Mouse (Mus musculus) cerebellum, adult 2 months (tissue): ENCODE data around the gene Ift81. TPM values are rescaled to one million over a fixed set of nuclear protein-coding genes. Genes with fewer than 3 reads are reported as not detected.

Experiments
- DNase-seq, 2 experiments: peaks; one replicate each; pipeline ENCODE4 v3.0.0; 2021
- H3K27ac ChIP-seq: fragments of 200-500 bp; 2 replicates; pipeline ENCODE4 v1.5.1; 2012; ENCODE audit warnings: low read length, control low read depth, inconsistent platforms; ENCODE audit not compliant: insufficient read depth
- H3K27me3 ChIP-seq: fragments of 200-500 bp; 2 replicates; pipeline ENCODE4 v1.6.1; 2012; ENCODE audit warnings: inconsistent platforms, mild to moderate bottlenecking, low read length, moderate library complexity; ENCODE audit not compliant: control insufficient read depth, insufficient read depth
- H3K4me1 ChIP-seq: fragments of 200-500 bp; 2 replicates; pipeline ENCODE4 v1.6.1; 2011; ENCODE audit warnings: low read length; ENCODE audit not compliant: control insufficient read depth, insufficient read depth
- H3K4me3 ChIP-seq: fragments of 200-500 bp; replicated peaks from 2 replicates; pipeline ENCODE3; 2011; ENCODE audit warnings: mild to moderate bottlenecking, low read depth, low read length, control low read depth; ENCODE audit not compliant: insufficient read depth
- CTCF ChIP-seq: fragments of 200-500 bp; IDR thresholded peaks from 2 replicates; pipeline ENCODE4 v1.5.1; 2011; ENCODE audit warnings: low read depth, mild to moderate bottlenecking, control low read depth, low read length, moderate library complexity, borderline replicate concordance; ENCODE audit not compliant: insufficient read depth
- POLR2A ChIP-seq: fragments of 200-500 bp; IDR thresholded peaks from 2 replicates; pipeline ENCODE4 v1.6.1; 2011; ENCODE audit warnings: low read length, control low read depth, borderline replicate concordance; ENCODE audit not compliant: insufficient read depth
- WGBS: fragments of 180-500 bp; shearing (Covaris S2); methylation state at CpG from one replicate; pipeline ENCODE4 v1.1.7; 2018; 5-methylcytosine and 5-hydroxymethylcytosine counted together
- polyA plus RNA-seq: library from polyadenylated mRNA; depleted of rRNA; stranded (reverse); fragments of >200 nt; gene quantifications from 2 replicates; pipeline ENCODE4 v1.2.3, GENCODE M21; 2012

Ift81 gene
- polyA plus RNA-seq, 1 experiment = 20.4 TPM

DNA sequence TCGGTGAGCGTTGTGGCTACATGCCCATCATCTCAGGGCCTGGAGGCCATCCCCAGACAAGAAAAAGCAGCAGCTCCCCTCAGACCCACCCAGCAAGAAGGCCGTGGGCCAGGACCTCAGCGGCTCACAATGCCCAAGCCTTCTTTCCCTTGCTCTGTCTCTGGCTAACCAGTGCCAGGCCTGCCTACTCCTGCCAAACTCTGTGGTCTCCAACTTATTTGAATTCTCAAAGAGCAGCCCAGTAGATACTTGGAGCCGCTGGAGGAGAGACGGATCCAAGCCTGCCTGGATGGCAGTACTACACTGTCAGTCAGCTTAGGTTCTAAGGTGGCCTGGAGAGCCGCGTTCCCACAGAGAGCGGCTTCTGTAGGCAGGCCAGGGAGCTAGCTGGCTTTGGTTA lies 87.9 kb downstream of the Ift81 start:
- TF ChIP-seq POLR2A = no peak
- no peak for TF ChIP-seq CTCF
- 46% methylated on average over 9 of the region's 9 CpGs for WGBS
- Histone ChIP-seq H3K27ac (0 out of 2 replicates have a peak overlapping the region, but pooled peaks have one; percentile 27), H3K4me1 (peaks cover 10% of the 10 kb centered on the region), H3K4me3 (no peak overlapping the region), H3K27me3 (no peaks in the 10 kb centered on the region)
- DNase-seq = no peak

DNA sequence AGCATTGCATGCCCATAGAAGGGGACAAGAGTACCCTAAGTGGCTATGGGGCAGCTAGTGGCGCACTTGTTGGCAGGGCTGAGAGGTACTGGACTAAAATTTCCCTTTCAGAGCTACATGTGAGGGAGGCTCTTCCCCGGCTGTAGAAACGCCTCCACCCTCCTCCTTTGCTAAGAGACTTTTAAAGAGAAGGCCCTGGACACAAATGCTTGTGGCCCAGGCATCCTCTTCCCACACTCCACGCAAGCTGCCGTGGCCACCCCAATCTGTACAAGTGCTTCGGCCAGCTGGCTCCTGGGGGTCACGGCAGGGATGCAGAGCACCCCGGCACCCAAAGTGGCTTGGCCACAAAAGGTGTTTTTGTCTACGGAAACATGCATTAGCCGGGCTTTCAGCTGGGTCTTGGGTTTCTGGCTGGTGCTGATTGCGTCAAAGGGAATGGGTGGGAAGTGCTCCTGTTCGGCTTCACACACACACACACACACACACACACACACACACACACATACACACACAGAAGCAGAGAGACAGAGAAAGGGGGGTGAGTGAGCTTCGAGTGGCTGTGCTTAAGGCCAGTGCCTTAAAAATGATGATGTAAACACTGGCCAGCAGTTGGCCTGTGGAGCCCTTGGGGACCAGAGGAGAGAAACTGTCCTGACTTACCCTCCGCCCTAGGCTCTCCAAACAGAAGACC lies 88.9 kb downstream of the Ift81 start:
- no peak for DNase-seq
- H3K4me1 ChIP-seq = peaks cover 10% of the 10 kb centered on the region
- no peak overlapping the region for H3K4me3 ChIP-seq
- TF ChIP-seq CTCF (no peak), POLR2A (no peak)
- WGBS = 84% methylated on average over 14 of the region's 14 CpGs
- H3K27ac ChIP-seq = no peak overlapping the region
- H3K27me3 ChIP-seq = no peaks in the 10 kb centered on the region

DNA sequence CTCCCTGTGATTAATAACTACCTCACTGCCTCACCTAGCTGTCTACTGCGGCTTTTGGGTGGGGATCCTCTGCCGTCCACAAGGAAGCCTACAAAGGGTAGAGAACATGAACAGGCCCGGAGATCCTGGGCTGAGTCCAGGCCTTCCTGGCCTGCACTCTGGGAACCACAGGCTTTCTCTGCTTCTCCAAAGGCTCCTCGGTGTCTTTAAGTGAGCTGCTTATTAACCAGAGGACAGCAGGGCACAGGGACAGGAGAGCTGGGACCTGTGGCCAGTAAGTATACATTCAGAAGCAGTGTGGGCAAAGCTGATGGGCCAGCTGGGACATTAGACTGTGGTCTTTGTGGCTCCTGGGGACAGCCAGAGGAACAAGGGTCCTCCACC lies 89.5 kb downstream of the Ift81 start:
- no peak for DNase-seq
- peaks cover 6% of the 10 kb centered on the region for H3K4me1 ChIP-seq
- H3K27me3 ChIP-seq = no peaks in the 10 kb centered on the region
- no peak overlapping the region for H3K4me3 ChIP-seq
- TF ChIP-seq CTCF = no peak
- no peak for TF ChIP-seq POLR2A
- H3K27ac ChIP-seq = no peak overlapping the region
- WGBS = 67% methylated on average over 4 of the region's 4 CpGs

DNA sequence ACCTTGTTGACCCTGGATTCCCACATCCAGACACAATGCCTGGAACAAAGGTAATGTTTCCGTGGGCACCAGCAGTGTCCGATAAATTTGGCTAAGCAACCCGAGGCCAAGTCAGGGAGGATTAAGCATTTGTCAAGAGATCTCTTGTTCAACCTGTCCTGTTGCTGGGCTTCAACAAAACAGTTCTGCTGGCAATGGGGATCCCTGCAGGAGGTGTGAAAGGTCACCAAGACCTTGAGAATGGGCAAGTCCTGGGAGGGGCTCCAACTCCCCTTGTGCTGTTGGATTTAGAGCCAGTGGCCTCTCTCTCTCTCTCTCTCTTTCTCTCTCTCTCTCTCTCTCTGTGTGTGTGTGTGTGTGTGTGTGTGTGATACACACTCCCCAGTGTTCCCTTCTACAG lies 90.1 kb downstream of the Ift81 start:
- Histone ChIP-seq H3K27ac (no peak overlapping the region), H3K4me1 (peaks cover 6% of the 10 kb centered on the region), H3K27me3 (no peaks in the 10 kb centered on the region), H3K4me3 (no peak overlapping the region)
- DNase-seq = no peak
- 51% methylated on average over 3 of the region's 3 CpGs for WGBS
- no peak for TF ChIP-seq POLR2A
- no peak for TF ChIP-seq CTCF

DNA sequence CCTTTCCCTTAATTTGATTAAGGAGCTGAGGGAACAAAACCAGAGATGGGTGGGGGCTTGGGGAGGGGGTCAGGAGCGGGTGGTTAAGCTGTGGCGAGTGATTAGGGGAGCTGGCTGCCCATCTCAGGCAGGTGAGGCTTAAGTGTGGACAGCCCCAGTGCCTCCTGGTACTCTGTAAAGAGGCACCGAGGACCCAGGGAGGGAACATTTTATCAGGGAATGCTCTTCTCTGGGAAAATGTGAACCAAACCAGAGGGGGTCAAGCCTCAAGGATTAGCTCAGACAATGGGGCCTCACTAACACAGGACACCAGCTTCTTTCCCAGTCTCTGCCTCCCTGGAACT lies 93.2 kb downstream of the Ift81 start:
- Histone ChIP-seq H3K4me1 (peaks cover 8% of the 10 kb centered on the region), H3K4me3 (no peak overlapping the region), H3K27ac (no peak overlapping the region), H3K27me3 (no peaks in the 10 kb centered on the region)
- TF ChIP-seq CTCF = no peak
- TF ChIP-seq POLR2A = no peak
- WGBS = 89% methylated on average over 3 of the region's 3 CpGs
- DNase-seq = no peak

DNA sequence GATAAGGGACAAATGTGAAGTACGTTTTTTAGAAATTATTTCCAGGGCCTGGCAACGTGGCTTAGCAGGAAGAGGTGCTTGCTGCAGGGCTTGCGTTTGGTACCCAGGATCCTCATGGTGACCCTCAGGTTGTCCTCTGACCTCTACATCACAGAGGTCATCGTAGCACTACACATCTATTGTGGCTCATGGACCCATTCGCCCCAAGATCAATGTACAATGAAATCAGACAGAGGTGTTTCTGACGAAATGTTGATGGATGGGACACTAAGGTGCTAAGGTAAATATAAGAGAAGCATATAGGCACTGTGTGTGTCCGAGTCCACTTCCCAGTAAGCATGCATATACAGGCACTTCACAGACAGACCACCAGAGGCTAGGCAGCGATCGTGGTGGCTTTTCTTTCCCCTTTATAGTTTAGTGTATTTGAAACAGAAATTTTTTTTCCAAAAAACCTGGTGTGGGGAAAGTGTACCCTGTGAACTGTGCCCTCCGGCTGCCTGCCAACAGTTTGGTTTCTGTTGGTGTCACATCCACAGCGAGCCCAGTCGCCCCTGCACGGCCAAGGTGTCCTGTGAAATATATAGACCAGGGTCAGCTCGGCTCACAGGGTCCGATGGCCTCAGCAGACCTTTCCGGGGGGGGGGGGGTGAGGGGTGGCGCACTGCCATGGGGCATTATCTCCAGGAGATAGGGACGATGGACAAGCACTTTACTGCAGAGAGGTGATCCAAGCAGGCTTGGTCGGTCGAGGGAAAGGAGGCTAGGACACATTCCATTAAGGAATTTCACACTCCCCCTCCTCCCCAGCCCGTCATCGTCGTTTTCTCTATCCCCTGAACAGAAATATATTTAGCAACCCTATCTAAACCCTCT lies 93.8 kb downstream of the Ift81 start:
- no peak for TF ChIP-seq CTCF
- TF ChIP-seq POLR2A = no peak
- WGBS = 83% methylated on average over 23 of the region's 23 CpGs
- Histone ChIP-seq H3K4me3 (no peak overlapping the region), H3K27me3 (no peaks in the 10 kb centered on the region), H3K27ac (no peak overlapping the region), H3K4me1 (peaks cover 8% of the 10 kb centered on the region)
- DNase-seq = no peak

DNA sequence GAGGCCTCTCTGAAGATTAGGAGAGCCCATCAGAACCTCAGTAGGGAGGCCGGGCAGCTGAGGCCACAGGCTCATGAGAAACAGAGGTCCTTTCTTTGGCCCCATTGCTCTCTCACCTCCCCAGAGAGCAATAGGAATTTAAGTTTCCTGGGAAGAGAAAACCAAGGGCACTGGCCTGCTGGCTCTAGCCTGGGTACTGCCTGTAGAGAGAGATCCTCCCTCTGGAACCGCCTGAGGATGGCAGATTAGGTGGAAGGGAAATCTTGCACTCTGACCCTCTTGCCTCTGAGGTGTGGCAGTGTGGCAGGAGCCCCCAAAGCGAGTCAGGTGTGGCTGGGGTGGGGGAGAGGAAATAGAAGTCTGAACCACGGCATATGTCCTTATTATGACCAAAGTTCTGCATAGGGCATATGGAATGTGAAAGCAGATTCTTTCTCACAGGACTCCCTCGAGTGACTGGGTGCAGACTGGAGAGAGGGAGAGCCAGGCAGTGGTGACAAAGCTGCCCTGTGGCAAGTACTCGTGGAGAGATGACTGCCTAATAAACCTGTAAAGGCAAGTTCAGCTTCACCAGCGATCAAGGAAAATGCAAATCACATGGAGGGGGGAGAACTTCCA lies 95.2 kb downstream of the Ift81 start:
- 66% methylated on average over 7 of the region's 7 CpGs for WGBS
- Histone ChIP-seq H3K27ac (no peak overlapping the region), H3K27me3 (no peaks in the 10 kb centered on the region), H3K4me1 (peaks cover 10% of the 10 kb centered on the region), H3K4me3 (no peak overlapping the region)
- TF ChIP-seq POLR2A (no peak), CTCF (no peak)
- DNase-seq = no peak

DNA sequence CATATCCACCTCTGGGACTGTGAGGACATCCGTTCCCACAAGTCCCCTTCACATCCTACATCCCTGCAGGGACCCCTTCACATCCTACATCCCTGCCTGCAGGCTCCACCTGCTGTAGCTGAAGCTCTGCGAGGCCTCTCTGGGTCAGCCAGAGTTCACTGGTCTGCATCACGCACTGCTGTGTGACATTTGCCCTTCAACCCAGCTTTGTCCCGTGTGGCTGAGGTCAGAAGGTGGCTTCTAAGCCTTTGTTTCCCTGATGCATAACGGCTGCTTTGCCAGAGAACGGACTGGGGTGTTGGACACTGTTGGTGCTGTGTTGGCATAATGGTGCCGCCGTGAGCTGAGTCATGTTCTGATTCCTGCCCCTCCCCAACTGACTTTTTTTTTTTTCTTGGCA lies 96.1 kb downstream of the Ift81 start:
- H3K27me3 ChIP-seq = no peaks in the 10 kb centered on the region
- DNase-seq = no peak
- 56% methylated on average over 8 of the region's 8 CpGs for WGBS
- H3K27ac ChIP-seq = no peak overlapping the region
- no peak for TF ChIP-seq CTCF
- TF ChIP-seq POLR2A = no peak
- H3K4me1 ChIP-seq = peaks cover 11% of the 10 kb centered on the region
- H3K4me3 ChIP-seq = no peak overlapping the region
